Mouse (Mus musculus): ENCODE data around the gene Bhlhe23. TPM values are rescaled to one million over a fixed set of nuclear protein-coding genes. Genes with fewer than 3 reads are reported as not detected.

Bhlhe23 gene
- total RNA-seq (2021) = under 1 TPM in 1 of 2 experiments, not detected in 1; 0.14 TPM
- long read RNA-seq, experiment 1 = 0 reads
- long read RNA-seq, experiment 2 = 0 reads

GRCm38 (mm10) chr2:180776793-180777192 is at the start of gene Bhlhe23:
Bhlhe23 (minus strand) TSS chr2:180776900.
- DNase-seq (ENCODE audit: low spot score in 2 of 2) = no peak

GRCm38 (mm10) chr2:180825147-180825941 is 48.6 kb upstream of the Bhlhe23 start:
- DNase-seq (ENCODE audit: low spot score in 2 of 2) = peak; percentile 69 to 81

- peak in 1 of 2 experiments; percentile 39 for DNase-seq (ENCODE audit: low spot score in 2 of 2)
Observed at GRCm38 (mm10) chr2:180824724-180825123, 48.0 kb upstream of the Bhlhe23 start.

GRCm38 (mm10) chr2:180824061-180824460 is 47.4 kb upstream of the Bhlhe23 start:
- peak; percentile 52 to 57 for DNase-seq (ENCODE audit: low spot score in 2 of 2)

- DNase-seq (ENCODE audit: low spot score in 2 of 2) = peak; percentile 69 to 82
Observed at GRCm38 (mm10) chr2:180822476-180822875, 45.8 kb upstream of the Bhlhe23 start.

- no peak for DNase-seq (ENCODE audit: low spot score in 2 of 2)
Observed at GRCm38 (mm10) chr2:180819504-180819903, 42.8 kb upstream of the Bhlhe23 start.

- DNase-seq (ENCODE audit: low spot score in 2 of 2) = no peak
Observed at GRCm38 (mm10) chr2:180816440-180817065, 39.9 kb upstream of the Bhlhe23 start.

- no peak for DNase-seq (ENCODE audit: low spot score in 2 of 2)
Observed at GRCm38 (mm10) chr2:180813982-180814568, 37.4 kb upstream of the Bhlhe23 start.

GRCm38 (mm10) chr2:180811002-180811401 is 34.3 kb upstream of the Bhlhe23 start:
- DNase-seq (ENCODE audit: low spot score in 2 of 2) = no peak

GRCm38 (mm10) chr2:180809510-180809909 is 32.8 kb upstream of the Bhlhe23 start:
- DNase-seq (ENCODE audit: low spot score in 2 of 2) = no peak

- DNase-seq (ENCODE audit: low spot score in 2 of 2) = peak; percentile 75 to 81
Observed at GRCm38 (mm10) chr2:180805966-180806365, 29.3 kb upstream of the Bhlhe23 start.

GRCm38 (mm10) chr2:180796008-180796407 is 19.3 kb upstream of the Bhlhe23 start:
- DNase-seq (ENCODE audit: low spot score in 2 of 2) = no peak

- DNase-seq (ENCODE audit: low spot score in 2 of 2) = no peak
Observed at GRCm38 (mm10) chr2:180795597-180795996, 18.9 kb upstream of the Bhlhe23 start.

- no peak for DNase-seq (ENCODE audit: low spot score in 2 of 2)
Observed at GRCm38 (mm10) chr2:180794422-180794821, 17.7 kb upstream of the Bhlhe23 start.

GRCm38 (mm10) chr2:180791674-180792073 is 15.0 kb upstream of the Bhlhe23 start:
- peak; percentile 58 to 66 for DNase-seq (ENCODE audit: low spot score in 2 of 2)

- no peak for DNase-seq (ENCODE audit: low spot score in 2 of 2)
Observed at GRCm38 (mm10) chr2:180788843-180789242, 12.1 kb upstream of the Bhlhe23 start.

- DNase-seq (ENCODE audit: low spot score in 2 of 2) = peak in 1 of 2 experiments; percentile 21
Observed at GRCm38 (mm10) chr2:180788386-180788785, 11.7 kb upstream of the Bhlhe23 start.

- no peak for DNase-seq (ENCODE audit: low spot score in 2 of 2)
Observed at GRCm38 (mm10) chr2:180787566-180788232, 11.0 kb upstream of the Bhlhe23 start.

GRCm38 (mm10) chr2:180786732-180787131 is 10.0 kb upstream of the Bhlhe23 start:
- peak; percentile 38 to 59 for DNase-seq (ENCODE audit: low spot score in 2 of 2)

- no peak for DNase-seq (ENCODE audit: low spot score in 2 of 2)
Observed at GRCm38 (mm10) chr2:180780282-180780681, 3.6 kb upstream of the Bhlhe23 start.

Data from left cerebral cortex, adult 18-20 months (tissue).